Mouse (Mus musculus) adrenal gland, postnatal 36 days (tissue): ENCODE measurements at regions not wholly inside any gene's neighbourhood (a gene's known extent, or its start where the extent isn't known, plus 50 kb on each side); places are given as distances from the start of the nearest gene placed in this dataset.

Experiments
- DNase-seq, 2 experiments: peaks; one replicate each; pipeline ENCODE4 v3.0.0; 2021; ENCODE audit warnings: mixed read lengths in 1 of 2

DNA sequence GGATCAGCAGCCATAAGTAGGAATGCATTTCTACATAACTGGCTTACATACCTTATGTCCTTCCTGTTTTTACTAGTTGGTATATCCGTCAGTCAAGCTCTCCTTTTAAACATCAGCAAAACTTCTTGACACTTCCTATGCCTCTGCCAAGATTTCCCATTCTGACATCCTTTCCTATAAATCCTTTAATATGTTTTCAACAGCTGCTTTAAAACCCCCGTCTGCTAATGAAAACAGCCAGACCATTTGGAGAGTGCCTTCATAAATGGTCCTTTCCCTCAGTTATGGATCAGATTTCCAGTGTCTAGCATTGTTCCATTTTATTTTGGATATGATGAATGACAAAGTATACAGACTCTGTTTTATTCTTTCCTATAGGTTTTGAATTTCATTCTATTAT is 270.7 kb upstream of the Rgmb start:
- DNase-seq: no peak

DNA sequence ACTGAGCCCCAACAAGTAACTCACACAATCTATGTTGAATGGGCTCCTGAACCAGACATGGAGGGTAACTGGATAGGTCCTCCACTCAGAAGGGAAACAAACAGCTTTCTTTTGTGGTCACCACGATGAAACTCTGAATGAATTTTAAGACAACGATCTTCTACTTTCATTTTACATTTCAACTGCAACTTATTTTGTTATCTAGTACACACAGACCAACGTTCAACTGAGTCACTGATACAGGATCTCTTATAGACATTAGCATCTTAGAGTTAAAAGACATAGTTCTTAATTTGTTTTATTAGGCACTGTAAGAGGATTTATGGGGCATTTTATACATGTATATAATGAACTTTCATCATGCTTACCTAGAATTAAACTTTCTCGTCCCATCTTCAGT is 262.1 kb upstream of the Rgmb start:
- no peak for DNase-seq

DNA sequence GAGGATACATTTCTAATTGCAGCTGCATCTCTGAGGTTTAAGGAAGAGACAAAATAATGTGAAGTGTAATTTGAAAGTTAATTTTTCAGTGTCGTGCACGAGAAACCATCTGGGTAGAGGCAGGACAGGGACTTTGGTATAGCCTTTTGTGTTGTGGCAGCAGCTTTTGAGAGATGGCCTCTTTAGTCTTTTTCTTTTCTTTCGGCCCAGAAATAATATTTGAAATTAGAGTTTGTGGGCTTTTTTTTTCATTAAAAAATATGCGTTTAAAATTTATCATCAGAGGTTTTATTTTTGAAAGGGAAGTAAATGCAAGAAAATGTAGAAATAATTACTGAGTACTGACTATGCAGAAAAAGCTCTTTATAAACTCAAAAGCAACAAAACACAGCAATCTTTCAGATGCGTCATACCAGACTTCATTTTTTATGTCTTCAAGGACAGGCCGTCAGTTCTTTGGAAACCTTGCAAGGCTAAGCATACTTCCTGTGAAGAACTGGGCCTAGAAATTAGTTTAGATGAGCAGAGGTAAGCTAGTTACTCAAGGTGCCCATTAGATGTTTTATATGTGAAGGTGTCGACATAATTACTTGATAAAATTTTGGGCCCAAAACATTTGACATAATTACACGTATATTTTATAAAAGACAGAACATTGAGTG is 258.9 kb upstream of the Rgmb start:
- peak; percentile 7 to 35 for DNase-seq

DNA sequence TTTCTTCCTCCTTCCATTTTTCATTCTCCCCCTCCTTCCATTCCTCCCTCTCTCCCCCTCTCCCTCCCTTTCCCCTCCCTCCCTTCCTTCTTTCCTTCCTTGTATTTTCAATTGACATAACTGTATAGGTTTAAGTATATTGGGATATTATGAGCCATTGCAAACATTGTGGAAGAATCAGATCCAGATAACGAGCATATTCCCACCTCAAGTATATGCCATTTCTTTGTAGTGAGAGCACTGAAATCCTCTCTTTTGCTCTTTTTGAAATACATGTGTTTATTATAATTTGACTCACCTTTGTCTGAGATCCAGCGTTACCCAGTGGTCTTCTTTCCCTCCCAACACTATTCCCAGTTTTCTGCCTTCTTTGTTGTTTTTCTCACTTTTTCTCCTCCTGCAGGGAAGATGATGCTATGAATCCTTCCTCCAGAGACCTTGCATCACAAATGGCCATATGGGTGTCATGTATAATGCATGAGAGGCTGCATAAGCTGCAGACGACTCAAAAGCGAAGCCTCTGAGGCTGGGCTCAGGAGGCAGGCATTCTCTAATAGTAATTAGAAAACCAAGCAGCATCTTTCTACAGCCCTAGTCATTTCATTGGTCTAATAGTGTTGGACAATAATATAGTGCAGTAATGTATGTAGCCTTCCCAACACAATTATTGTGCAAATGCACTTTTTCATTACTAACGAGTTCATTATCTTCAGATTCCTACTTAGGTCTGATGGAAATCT is 258.2 kb upstream of the Rgmb start:
- no peak for DNase-seq

DNA sequence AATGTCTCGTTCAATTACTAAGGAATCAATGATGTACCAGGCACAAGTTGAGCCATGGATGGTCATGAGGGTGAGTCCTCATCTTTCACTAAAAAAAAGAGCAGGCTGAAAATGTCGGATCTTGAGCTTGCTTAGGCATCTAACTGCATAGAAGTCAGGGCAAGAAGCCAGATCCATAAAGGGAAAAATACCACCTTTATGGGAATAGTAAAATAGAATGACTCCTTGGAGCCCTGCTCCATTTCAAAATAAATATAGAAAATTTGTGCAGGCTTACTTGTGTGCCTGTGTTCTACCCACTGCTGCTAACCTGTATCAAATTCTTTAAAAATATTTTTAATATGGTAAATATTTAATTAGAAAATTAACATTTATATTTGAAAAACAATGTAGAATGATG is 256.2 kb upstream of the Rgmb start:
- DNase-seq: no peak

DNA sequence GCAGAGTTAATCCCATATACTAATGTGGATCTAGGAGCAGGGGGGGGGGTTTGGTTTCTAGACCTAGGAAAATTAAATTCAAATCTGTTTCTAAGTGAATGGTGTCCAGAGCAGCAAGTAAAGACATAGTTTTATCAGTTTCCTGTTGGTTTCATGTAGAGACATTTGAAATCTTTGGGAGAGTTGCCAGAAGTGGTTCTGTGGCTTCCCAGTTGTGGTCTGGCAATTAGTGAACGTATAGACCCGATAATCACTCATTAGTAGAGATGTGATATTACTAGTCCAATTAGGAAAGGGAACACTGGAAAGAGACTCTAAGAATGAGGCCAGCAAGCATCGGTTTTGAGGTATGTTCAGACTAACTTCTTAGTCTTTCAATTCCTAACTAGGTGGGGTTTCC is 252.0 kb upstream of the Rgmb start:
- DNase-seq: no peak

DNA sequence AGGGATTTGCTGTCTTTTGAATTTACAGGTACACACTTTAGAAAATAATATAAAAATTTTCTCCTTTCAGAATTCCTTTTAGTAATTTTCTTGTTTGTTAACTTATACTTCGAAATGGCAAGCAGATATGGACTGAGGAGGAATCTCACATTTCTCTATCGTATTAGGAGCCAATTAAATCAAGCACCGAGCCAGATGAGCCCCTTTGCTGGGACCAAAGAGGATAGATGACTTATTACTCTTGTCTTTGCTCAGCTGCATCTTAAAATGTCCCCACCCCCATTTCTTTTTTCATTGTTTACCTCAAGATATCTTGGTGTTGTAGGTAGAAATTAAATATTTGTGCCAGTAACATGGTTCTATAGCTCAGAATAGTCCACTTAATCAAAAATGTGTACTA is 247.7 kb upstream of the Rgmb start:
- no peak for DNase-seq

DNA sequence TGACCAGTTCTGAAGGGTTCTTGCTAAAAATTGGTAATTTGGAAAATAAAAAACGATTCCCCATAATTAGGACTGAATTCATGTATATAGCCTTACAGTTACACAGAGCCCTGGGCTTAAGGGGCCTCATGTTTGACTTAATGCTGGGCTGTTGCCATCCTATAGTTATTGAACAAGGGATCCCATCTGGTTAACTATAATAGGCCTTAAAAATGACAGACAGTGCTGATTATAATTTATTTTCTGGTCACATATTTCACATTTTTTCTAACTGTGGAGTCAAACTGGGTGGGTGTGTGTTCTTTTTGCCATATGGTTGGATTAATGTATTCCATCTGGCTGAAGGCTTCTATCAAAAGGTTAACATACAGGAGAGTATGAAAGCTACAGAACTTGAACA is 238.5 kb upstream of the Rgmb start:
- DNase-seq: no peak

DNA sequence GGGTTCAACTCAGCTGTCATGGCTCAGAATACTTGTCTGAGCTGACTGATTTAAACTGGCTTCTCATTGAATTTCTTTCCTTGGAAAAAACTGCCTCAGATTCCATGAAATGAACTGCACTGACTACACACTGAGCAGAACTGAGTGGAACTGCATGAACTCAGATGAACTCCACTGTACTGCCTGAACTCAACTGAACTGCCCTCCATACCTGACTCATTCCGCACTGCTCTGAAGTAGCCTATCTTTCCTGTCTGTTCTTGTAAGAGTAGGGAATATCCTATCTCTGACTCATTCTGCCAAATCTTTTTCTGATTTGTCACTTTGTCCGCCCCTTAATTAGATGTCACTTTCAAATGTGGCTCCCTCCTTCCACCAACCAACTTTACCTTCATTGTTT is 237.0 kb upstream of the Rgmb start:
- no peak for DNase-seq

DNA sequence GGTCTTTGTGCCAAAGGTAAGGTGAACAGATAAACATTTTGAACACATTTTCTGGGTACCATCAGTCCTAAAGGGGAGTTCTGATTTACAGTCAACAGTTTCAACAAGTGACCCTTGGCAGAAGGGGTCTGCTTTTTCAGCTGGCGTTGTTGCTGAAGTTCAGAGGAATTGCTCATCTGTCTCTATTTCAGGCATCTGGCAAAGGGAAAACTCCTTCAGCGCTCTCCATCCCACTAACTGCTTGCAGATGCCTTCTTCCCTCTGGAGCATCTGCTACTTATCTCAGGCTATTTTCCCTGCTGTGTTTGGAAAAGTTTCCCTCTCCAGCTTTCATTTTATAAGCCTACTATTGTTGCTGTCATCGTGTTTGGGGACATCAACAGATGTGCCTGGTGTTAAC is 223.6 kb upstream of the Rgmb start:
- DNase-seq: no peak

DNA sequence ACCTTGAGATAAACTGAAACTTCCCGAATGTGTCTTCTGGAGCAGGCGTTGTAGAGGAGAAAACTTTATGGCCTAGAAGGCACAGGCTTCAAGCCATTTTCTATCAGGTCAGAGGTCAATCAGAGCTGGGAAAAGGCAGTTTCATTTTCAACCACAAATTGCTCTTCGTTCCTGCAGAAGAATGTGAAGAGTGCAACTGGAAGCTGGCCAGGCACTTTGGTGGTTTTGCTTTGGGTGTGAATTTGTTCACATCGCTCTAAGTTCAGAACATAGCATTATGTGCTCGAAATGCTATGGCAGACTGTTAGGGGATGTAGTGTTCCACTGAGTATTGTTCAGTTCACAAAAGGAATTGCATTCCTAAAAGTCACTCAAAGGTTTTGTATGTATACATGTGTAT is 220.9 kb upstream of the Rgmb start:
- DNase-seq: peak; percentile 35 to 52

DNA sequence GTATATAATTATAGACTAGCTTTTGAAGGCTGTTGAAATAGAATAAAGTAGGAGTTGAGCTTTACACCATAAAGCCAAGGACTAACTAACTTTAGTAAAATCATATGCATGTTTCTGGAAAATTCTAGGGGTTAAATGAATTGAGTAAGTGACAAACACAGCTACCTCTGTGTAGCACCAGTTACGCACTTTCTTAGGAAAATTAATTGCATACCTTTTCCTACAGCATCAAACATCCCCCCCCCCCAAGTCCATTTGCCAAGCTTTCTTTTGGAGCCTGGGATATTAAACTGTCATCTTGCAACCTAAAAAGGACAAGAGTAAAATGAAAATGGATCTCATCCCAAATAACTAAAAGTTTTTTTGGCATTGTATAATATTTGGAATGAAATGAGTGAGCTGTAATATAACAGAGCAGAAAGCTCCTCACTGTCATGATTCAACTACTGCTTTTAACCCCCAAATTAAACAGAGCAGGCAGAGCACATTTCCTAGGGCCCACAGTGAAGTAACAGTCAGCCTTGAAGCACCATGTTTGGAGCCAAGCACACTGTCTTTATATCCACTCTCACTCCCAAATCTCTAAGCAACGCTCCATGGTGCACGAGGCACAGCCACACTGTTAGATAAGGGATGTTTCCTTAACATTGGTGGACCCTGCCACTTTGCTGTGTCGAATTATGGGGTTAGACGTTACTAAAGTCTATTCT is 210.9 kb upstream of the Rgmb start:
- no peak for DNase-seq

DNA sequence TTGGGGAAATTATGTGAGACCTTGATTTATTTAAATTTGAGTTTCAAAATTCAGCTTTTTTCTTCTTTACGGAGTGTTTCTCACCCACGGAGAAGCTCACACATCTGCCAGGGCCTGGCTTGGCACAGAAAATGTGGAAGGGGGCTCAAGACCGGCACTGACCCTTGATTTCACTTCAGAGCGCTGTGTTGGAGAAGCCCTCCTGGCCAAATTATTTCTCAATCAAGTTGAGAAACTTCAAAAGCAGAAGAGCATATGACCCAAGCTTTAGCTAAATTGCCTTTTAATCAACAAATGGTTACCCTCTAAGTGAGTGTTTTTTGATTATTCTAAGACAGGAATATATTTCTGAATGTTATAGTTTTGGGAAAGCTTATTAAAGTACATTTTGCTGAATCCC is 197.2 kb upstream of the Rgmb start:
- no peak for DNase-seq

DNA sequence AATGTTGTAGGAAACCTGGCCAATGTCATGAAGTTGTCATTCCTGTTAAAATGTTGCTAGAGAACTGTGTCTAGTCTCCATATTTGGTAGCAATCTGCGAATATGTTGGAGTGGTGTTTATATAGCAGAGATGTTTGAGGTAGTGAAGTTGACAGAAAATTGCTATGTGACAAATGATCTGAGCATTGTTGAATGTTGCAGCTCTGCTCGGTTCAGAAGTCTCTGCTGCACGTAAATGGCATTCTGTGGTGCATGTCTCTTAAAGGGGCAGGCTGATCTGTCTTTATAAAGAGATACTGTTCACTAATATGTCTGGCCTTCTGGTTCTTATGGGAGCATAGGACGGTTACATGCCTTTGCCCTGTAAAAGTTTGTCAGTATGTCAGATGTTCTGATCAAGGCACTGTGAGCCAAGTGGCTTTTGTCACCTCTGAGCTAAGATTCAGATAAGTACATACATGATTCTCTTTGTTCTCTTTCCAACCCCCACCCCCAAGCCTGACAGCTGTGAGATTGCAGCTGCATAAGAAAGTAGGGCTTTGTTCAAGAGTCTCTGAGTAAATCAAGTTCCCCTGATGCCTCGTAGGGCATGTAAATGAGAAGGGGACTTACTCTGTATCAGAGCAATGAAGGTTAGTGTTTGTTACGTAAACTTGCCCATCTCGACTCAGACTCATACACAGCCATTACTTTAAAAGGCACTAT is 174.2 kb upstream of the Rgmb start:
- DNase-seq: no peak

DNA sequence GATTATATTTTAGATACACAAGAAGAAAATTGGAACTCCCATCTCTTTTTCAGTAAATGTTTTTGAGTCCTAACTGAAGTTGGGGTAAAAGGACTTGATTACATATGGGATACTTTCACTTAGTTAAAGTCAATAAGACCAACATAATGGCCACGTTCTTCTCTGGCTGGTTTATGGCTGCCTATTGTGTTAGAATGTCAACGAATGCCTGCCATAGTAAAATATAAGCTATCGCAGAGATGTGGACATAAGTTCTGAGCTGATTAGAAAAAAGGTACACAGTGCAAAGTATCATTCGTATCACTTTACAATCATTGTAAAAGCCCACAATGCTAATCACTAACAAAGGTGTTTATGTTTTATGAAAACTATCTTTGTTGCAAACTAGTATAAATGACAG is 173.2 kb upstream of the Rgmb start:
- no peak for DNase-seq

DNA sequence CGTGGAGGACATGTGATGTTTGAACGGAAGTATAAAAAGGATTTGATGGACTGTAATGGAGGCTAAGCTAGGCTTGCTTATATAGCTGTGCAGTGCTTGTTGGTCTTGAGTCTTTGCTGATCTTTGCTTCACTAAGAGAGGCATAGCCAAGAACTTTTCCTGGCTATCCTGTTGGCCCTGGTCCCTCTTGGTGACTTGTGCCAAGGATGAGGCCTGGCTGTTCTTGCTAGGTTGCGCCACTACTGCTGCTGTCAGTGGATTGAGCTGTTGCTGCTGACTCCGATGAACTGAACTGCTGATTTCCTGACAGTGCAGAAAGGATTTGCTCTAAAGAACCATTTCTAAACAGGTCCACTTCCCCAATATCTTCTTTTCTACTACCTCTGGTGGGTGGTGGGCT is 167.9 kb upstream of the Rgmb start:
- DNase-seq: peak; percentile 16 to 29

DNA sequence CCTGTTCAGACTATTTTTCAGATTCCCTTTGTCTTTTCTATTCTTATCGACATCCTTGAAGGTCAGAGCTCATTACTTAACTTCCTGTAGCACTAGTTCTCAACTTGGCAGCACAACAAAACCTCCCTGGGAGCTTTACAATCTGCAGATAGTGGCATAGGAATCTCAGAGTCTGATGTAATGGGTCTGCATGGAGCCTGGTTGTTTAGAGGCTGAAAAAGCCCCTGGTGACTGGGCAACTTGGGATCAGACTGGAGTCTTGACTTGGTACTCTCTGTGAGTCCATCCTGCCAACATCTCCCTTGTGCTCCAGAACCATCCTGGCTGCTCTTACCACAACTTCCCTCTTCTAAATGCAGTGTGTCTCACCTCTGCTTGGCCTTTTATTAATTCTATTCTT is 166.4 kb upstream of the Rgmb start:
- no peak for DNase-seq

DNA sequence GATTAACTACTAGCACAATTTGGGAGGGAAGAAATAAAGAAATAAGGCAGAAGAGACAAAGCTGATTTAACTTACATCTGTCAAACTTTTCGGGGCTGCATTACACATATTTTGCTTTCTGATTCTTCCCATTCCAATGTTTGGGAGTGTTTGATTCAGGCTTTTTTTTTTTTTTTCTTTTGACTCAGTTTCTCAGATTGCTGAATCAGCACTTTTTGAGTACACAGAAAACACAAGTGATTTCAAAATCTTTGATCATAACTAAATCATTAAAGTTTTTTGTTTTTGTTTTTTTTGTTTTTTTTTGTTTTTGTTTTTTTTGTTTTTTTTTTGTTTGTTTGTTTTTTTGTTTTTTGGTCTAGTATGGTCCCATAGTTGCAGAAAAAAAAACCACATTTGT is 164.7 kb upstream of the Rgmb start:
- no peak for DNase-seq

DNA sequence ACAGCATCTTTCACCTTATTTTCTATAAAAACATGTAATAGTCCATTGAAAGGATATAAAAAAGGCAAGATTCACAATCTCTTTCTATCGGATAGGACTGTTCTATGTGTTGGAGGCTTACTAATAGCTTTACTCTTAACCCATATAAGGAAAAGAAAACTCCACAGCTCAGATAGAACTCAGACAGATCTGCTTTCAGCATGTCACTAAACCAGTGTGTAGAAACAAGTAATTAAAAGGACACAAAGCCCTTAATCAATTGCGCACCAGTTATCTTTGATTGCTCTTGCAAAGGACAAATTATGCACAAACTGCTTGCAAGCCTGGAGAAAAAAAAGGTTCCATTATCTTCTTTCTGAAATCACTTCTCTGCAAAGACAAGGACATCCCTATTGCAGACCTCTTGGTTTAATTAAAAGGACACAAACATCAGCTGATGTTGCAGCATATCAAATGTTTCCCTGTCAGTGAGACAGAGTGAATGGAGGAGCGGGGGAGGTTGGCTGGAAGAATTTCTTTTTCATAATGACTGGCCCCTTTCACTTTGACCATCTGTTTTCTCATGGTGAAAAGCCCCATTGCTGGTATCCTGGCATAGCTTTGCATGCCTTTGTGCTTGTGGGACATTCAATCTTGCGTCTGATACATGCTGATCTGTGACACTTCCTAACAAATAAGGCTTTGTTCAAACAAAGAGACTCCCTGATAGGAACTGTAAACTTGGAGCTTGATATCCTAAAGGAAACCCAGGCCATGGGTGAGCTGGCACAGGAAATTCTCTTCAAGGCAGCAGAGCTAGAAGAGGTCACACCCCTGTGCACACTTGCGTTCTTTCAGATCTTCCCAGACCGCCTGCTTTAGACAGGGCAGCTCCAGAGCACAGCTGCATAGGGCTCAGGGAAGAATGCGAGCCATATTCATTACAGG is 162.8 kb upstream of the Rgmb start:
- peak; percentile 11 to 13 for DNase-seq

DNA sequence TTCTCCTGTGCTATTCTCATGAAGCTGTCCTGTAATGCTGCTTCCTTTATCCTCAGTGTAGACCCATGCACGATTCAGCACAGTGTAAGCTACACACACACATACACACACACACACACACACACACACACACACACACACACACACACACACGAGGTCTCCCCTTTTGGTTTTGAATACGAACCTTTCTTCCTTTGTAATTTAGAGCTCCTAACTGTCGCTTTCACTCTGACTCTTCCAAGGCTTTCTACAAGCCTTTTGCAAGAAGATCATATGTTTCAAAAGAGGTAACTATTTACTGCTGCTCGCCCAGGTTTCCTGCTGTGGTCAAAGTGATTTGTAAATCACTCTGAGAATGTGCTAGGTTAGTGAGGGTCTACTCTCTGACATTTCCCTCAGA is 161.1 kb upstream of the Rgmb start:
- no peak for DNase-seq

DNA sequence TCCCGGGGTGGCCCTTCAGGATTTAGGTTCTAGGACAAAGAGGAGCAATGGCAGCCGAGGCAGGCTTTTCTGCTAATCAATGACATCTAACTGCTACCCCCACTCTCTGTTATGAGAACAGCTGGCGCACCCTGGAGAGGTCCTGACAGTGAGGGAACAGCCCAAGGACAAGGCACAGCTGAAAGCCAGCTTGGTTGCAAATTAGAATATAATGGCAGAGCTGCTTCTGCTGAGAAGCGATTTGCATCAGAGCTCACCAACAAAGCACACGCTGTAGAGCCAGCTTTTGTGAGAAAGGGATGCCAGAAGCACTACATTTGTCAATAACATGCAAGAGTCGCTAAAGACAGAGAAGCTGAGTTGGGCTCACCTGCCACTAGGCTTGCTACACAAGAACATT is 159.5 kb upstream of the Rgmb start:
- DNase-seq: no peak

DNA sequence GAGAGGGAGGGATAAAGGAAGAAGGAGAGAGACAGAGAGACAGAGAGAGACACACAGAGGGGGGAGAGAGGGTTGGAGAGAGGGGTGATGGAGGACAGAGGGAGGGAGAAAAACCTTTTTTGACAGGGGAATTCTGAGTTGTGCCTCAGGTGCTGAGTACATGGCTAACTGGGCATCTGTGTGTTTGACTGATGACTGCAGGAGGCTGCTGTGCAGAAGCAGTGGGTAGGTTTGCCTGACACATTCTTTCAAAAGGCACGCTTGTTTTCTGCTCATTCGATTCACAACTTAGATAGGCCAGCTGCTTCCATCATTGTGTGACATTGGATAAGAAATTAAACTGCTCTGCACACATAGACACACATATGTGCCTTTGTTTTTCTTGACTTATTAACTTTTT is 150.7 kb upstream of the Rgmb start:
- no peak for DNase-seq
